Mouse (Mus musculus) gastrocnemius, postnatal 4 days (tissue): ENCODE measurements around the gene Hist1h2ah. TPM values are rescaled to one million over a fixed set of nuclear protein-coding genes. Genes with fewer than 3 reads are reported as not detected.
A peak's percentile ranks its signal among the peaks of the same experiment; 100 is the strongest.
"Not testable (repeated sequence)": the region's sequence is repeated elsewhere in the genome, so short reads cannot be mapped to it uniquely, and the experiment has no call there.

Source experiments
- DNase-seq, 2 experiments: peaks; one replicate each; pipeline ENCODE4 v3.0.0; 2021 to 2022; ENCODE audit warnings: low spot score in 2 of 2, mixed read lengths in 2 of 2
- long read RNA-seq, 2 experiments: library from polyadenylated mRNA; stranded (forward); transcript quantifications; one replicate each; pipeline ENCODE4 v2.0.0; 2021
- total RNA-seq, 2 experiments: library from RNA; stranded (reverse); gene quantifications; 2 replicates each; pipeline ENCODE4 v1.2.3; 2021

Gene Hist1h2ah
- total RNA-seq, result 100 to 1,000 TPM; 276 to 360 TPM
- long read RNA-seq, experiment 1, result 0 reads
- long read RNA-seq, experiment 2, result 0 reads

DNA sequence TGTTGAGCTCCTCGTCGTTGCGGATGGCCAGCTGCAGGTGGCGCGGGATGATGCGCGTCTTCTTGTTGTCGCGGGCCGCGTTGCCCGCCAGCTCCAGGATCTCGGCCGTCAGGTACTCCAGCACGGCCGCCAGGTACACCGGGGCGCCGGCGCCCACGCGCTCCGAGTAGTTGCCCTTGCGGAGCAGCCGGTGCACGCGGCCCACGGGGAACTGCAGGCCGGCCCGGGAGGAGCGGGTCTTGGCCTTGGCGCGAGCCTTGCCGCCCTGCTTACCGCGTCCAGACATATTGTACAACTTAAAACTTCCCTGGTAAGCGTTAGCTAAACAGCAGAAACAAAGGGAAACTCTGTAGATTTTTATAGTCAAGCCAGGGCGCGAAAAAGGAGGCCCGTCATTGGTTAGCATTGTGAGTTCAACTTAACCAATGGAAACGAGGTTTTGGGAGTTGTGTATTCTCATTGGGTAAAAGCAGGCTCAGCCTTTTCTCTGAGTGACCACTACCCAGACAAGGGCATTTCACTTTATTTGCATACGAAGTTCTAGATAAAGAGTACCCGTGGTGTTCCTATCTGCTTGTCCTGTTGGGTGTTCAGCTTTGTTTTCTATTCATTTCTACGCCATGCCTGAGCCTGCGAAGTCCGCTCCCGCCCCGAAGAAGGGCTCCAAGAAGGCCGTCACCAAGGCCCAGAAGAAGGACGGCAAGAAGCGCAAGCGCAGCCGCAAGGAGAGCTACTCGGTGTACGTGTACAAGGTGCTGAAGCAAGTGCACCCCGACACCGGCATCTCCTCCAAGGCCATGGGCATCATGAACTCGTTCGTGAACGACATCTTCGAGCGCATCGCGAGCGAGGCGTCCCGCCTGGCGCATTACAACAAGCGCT, at the start of gene Hist1h2ah, which contains the start of gene Hist1h2bk:
Hist1h2ah (minus strand) TSS at position 302 of the 882 bp plus-strand sequence.
Hist1h2bk (plus strand) TSS at position 604 of the 882 bp plus-strand sequence.
- peak; percentile 44 to 74 for DNase-seq

DNA sequence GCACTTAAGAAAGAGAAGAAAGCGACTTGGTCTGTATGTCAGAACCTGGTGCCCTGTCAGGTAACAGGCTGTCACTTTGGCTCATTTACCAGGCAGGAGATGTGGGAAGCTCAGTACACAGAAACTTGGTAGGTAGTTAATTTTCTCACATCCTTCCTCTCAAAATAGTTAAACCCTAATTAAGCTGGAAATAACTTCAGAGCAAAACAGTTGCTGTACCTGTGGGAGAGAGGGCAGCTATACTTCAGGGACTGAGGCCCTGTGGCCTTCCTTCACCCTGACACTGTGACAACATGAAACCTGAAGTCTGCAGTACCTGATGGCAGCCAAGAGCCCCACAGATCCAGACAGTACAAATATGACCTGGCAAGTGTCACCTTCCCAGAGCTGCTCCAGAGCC, 48.8 kb upstream of the Hist1h2ah start, which contains the start of gene Vmn1r188:
Vmn1r188 (plus strand) TSS at position 301 of the 400 bp plus-strand sequence.
- DNase-seq, result not testable (repeated sequence)

DNA sequence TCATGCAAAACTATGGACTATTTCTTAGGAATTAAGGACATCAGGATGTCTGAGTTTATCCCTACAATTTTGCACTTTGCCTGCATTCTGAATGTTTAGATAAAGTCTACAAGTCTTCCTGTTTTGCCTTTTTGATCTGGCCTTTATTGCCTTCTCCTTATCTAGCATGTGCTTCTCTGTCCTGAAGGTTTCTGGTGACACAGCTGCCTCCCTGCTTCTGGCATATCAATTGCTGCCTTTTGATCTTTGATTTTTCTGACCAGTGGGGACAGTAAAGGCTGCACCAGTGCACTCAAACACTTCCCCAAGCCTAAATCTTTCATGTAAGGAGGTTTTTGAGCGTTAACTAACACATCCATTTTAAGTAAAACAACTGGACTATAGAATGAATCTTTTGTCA, 28.1 kb upstream of the Hist1h2ah start:
- DNase-seq, result no peak

DNA sequence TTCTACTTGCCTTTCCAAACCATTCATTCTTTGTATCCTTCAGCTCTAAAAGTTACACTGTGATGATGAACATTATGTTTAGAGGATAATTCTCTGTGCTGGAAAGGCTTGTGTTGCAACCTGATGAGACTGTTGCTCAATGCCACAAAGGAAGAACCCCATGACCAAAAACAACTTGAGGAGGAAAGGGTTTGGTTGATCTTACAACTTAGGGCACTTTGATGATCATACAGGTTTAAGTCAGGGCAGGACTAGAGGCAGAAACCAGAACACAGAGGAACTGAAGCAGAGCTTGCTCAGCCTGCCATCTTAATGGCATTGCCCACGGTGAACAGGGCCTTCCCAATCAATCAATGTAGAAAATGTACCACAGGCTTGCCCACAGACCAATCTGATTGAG, 26.1 kb upstream of the Hist1h2ah start:
- no peak for DNase-seq

DNA sequence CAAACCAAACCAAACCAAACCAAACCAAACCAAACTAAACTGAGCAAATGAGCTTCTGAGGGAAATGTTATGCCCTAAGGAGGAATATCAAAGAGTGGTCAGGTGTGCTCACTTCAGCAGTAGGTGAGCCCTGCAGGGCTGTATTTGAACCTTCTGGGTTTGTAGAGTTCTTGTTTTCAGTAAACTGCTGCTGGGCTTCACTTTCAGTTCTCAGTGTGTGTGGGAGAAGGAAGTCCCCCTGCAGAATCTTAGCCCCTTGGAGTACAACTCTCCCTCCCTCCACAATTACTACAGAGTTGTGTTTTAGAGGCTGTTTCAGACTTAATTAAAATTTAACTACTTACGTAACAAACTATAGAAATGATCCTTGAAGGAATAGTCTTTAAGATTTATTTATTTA, 18.4 kb upstream of the Hist1h2ah start:
- DNase-seq, result no peak

DNA sequence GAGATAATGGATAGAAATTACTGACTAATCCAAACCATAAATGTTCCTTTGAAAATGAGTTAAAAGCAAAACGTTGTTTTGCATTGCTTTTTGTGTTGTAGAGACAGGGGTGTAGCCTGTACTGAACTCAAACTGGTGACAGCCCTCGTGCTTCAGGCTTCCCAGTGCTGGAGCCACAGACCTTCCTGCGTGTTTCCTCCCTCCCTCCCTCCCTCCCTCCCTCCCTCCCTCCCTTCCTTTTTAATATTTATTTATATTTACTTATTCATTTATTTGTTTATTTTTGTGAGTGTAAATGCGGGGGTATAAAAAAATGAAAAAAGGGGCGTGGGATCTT, 16.1 kb upstream of the Hist1h2ah start:
- DNase-seq, result no peak

DNA sequence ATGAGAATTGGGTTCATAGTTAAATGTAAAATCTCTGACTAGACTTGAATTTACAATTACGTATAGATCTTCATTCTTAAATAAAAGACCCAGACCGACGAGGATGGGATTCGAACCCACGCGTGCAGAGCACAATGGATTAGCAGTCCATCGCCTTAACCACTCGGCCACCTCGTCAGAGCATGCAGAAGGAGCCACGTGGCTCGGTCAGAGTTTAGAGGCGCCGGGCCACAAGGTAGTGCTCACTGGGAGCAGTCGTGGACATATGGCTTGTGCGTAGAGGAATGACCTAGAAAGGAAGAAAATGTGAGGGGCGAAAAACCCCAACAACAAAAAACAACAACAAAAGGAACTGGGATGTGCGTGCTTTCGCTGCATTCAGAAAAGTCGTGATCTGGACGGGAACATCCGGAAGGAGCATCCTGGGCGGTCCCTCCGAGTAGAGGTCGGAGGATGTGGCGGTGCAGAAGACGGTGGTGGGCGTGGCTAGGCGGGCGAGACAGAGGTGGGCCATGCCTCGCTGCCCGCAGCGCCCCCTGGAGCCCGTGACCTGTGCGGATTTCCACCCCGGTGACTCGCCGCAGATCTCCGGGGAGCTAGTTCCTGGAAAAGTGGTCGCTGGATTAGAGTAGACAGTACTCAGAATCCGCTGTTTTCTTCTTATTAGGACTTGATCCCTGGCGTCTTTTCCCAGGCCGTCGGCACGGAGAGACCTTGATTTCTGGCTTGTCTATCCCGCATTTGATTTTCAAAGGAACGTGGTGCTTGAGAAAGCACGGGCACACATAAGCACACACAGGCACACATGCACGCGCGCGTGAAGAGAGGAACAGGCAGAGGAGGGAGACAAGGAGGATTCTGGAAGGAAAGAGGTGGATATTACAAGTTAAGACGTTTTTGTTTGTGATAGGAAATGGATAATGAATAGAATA, 15.5 kb upstream of the Hist1h2ah start:
- peak; percentile 56 to 86 for DNase-seq

DNA sequence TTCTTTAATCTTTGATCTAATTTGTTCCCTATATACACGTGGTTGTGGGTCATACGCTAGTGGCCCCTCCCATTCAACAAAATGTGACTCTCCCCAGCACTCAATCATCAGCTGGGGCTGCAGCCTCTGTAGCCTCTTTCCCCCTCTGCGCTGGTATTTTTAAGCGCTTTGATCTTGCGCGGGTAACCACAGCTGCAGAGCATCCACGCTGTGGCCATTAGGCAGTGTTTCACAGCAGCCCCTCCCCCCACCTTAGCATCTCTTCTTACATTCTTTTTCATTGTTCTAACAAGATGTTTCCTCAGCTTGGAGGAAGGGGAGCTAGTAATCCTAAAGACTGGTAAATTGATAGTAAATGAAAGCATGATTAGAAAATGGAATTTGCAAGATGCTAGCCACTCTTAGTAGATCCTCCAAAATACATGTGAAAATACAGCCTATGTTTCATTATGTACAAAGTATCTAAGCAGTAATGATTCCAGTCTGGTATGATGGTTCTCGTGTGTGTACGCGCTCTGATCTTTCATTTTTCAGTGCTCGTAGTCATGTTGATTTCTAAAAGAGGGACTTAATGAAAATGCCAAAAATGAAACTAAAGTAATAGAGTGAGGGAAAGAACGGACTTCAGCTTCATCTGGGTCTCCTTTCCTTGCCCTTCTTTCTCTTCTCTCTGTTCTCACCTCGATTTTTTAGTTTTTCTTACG, 14.5 kb upstream of the Hist1h2ah start:
- no peak for DNase-seq

DNA sequence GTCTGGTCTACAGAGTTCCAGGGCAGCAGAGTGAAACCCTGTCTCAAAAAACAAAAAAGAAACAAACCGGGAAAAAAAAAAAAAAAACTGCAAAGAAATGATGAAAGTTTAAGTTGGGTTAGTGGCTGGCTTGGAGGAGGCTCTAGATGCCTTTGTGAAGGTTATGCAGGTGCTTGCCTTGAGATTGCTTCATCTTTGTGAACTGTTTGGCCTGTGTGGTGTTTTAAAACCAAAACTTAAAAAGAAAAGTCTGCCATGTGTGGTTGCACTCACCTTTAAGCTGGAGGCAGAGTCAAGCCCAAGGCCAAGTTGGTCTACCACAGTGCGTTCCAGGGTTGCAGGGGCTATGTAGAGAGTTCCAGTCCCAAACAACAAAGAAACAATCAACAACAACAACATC, 13.7 kb upstream of the Hist1h2ah start:
- DNase-seq, result no peak

DNA sequence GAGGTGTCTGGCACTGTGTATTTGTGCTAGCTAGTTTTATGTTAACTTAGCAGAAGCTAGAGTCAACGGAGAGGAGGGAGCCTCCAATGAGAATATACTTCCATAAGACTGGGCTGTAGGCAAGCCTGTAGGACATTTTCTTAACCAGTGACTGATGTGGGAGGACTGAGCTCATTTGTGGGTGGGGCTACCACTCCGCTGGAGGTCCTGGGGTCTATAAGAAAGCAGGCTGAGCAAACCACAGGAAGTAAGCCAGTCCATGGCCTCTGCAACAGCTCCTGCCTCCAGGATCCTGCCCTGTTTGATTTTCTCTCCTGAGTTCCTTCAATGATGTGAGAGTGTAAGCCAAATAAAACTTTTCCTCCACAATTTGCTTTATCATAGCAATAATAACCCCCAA, 9.9 kb upstream of the Hist1h2ah start:
- no peak for DNase-seq

DNA sequence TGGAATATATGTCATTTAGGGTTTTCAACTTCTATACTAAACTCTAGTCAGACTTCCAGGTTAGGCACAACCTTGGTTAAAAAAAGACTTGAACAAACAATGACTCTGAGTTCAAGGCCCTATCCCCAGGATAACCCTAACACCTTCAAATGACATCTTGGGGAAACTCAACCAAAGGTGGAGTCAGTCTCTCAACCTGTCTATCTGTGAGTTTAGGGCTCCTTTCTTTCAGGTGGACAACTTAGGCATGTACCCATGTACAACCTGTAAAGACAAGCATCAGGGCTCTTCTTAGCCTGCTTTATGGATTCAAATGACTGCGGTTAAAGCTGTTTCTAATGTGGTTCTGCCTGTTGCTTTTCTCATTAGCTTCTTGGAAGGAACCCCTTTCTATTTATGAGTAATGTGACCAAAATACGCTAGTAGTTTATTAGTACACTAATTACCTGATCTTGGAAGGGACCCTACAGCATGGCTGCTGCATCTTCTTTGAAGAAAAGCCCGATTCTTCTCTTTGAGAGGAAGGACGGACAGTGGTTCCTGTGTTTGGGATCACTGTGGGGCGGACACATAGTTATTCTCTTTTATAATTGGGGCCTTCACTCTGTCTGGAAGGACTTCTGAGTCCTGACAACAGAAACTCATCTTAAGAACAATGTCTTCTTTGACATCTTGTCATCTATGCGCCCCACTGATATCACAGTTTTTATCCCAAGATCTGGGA, 9.2 kb upstream of the Hist1h2ah start:
- no peak for DNase-seq

DNA sequence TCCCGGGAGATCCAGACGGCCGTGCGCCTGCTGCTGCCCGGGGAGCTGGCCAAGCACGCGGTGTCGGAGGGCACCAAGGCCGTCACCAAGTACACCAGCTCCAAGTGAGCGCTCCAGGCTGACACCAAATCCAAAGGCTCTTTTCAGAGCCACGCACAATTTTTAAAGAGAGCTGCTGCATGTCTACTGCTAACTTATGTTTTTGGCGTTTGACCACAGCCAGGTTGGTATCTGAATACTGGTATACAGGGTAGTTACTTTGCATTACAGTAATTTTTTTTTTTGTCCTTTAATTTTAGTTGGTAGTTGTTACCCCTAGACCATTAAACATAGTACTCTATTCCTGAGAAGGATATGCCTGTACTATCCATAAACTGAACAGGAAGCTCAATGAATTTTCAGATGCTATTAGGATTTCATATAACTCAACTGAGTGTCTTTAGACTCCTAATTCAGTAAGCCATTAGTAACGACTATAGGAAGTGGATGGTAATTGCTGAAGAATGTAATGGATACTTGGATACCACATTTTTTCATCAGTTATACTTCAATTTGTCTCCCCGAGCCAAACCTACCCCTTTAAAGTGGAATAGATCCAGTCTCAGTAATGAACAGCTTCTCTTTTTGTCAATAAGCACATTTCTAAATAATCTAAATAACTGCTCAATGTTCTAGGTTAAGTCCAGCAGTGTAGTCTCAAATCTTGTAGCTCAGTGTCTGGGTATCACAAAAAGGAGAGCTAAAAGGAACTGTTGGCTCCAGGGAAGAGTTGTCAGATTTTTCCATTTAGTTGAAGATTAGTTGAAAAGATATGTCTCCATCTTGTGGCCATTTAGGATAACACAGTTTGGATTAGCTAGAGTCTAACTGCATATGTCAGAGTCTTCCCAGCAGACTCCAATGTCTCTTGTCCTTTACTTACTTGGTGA, 8.4 kb upstream of the Hist1h2ah start:
- no peak for DNase-seq

DNA sequence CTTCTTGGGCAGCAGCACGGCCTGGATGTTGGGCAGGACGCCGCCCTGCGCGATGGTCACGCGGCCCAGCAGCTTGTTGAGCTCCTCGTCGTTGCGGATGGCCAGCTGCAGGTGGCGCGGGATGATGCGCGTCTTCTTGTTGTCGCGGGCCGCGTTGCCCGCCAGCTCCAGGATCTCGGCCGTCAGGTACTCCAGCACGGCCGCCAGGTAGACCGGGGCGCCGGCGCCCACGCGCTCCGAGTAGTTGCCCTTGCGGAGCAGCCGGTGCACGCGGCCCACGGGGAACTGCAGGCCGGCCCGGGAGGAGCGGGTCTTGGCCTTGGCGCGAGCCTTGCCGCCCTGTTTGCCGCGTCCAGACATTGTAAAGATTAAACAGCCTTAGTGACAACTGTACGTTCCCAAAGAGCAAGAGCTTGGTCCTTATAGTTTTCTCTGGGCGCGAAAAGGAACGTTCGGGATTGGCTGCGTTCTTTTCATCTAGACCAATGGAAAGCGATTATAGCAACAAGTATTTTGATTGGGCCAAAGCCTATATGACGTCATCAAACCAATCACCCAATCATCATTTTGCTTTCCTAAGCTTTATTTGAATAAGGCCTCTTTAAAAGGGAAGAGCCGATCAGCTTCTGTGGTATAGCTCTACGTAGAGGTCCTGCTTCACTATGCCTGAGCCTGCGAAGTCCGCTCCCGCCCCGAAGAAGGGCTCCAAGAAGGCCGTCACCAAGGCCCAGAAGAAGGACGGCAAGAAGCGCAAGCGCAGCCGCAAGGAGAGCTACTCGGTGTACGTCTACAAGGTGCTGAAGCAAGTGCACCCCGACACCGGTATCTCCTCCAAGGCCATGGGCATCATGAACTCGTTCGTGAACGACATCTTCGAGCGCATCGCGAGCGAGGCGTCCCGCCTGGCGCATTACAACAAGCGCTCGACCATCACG, 7.5 kb upstream of the Hist1h2ah start, which contains the start of the genes Hist1h2ag and Hist1h2bj:
Hist1h2ag (minus strand) TSS at position 377 of the 935 bp plus-strand sequence.
Hist1h2bj (plus strand) TSS at position 647 of the 935 bp plus-strand sequence.
- peak; percentile 39 to 76 for DNase-seq

DNA sequence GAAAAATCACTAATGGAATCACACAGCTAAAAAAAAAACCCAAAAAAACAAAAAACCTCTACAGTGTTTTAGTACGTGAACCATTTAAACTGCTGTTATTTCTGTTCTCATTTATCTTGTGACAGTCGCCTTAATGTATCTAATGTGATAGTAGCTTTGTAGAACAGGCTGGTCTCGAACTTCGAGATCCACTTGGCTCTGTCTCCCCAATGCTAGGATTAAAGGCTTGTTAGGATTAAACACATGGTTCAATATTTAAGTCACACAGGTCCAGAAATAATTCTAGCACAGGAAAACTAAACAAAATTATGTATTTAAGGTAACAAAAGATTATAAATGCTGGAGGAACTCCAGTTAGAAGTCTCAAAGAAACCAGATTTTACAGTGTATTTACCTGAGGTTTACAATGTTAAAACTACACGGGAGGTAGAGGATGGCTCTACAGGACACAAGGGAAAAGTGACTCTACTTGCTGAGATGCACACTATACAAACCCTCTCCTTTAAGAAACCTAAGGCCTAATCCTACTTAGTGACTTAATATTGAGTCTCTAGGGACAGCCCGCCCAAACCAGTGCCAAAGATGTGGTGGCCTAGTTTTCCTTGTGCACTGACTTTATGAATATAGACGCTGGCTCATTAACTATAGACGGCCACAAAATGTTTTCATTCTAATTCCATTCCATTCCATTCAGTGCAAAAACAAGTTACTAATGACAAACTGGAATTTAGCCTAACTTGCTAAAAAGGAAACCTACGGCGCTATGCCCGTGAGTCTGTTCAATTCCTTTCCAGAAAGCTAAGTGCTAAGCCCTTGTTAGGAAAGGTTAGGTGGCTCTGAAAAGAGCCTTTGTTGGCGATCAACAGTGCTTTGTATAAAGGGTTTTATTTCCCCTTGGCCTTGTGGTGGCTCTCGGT, 6.5 kb upstream of the Hist1h2ah start:
- no peak for DNase-seq

DNA sequence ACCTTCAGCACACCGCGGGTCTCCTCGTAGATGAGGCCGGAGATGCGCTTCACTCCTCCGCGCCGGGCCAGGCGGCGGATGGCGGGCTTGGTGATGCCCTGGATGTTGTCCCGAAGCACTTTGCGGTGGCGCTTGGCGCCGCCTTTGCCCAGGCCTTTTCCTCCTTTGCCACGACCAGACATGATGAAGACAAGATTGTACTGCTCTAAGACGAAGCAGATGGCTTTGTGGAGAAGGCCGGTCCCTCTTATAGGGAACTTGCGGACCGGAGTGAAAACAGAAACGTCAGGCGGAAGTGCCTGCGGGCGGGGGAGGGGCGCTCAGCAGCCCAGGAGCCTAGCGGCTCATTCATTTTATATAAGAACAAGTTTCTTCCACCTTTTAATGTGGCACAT, 5.8 kb upstream of the Hist1h2ah start, which contains the start of gene Hist1h4i:
Hist1h4i (minus strand) TSS at position 221 of the 395 bp plus-strand sequence.
- DNase-seq, result peak; percentile 78 to 93

DNA sequence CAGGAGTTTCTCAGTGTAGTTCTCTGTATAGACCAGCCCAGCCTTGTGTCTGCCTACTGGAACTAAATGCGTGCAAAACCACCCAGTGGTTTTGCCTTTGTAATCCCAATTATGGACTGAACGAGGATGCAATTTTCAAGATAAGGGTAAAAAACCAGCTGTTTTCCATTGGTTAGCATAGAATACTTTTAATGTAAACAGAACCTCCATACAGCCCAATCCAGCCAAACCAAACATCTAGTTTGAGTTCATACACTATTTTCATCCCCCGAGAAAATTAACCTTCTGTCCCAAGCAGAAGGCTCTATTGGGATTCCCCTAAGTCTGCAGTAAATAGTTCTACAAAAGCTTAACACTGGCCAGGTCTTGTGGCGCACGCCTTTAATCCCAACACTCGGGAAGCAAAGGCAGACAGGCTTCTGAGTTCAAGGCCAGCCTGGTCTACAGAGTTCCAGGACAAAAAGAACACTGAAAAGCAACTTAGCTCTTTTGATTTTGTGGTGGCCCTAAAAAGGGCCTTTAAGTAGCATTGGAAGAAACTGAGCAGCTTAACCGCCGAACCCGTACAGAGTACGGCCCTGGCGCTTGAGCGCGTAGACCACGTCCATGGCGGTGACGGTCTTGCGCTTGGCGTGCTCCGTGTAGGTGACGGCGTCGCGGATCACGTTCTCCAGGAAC, 5.2 kb upstream of the Hist1h2ah start:
- DNase-seq, result no peak
